Mouse (Mus musculus): Measurements from ENCODE around the gene Nae1.
"Not testable (repeated sequence)": the region's sequence is repeated elsewhere in the genome, so short reads cannot be mapped to it uniquely, and the experiment has no call there.

Gene Nae1

DNA sequence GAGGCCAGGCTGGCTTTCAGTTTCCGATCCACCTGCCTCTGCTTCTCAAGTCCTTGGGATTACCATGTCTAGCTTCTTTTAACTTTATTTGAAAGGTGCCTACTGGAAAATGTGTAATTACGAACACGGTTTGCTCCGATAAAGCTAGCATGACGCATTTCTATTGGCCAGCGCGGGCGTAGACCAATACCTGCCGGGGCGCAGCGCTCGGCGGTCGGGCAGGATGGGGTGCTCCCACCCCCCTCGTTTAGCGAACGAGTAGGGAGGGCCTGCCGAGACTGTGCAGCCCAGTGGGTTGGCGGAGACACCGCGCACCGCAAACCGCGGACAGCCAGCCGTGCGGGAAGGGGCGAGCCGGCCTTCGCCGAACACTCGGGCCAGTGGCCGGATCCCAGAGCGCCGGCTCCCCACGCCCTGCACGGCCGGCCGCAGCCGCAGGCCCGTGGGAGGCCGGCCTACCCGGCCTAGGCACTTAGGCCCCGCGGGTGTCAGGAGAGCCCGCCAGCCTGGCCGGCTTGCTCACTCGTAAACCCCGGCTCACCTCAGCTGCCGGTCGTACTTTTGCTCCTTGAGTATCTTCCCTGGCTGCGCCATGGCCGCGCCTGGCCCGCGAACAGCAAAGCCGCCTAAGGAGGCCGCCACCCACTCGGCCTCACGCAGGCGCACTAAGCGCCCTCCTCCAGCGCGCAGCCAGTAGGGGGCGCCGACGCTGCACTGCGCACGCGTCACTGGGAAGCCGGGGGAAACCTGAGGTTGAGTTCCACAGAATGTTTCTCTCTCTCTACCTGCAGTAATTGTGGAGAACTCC, at the start of gene Nae1, which contains the start of gene Car7:
Gene Nae1, minus strand, starts transcription at position 667 of the 808 bp plus-strand sequence.
Gene Car7, plus strand, starts transcription at position 719 of the 808 bp plus-strand sequence.
- peak; percentile 83 to 85 for DNase-seq

DNA sequence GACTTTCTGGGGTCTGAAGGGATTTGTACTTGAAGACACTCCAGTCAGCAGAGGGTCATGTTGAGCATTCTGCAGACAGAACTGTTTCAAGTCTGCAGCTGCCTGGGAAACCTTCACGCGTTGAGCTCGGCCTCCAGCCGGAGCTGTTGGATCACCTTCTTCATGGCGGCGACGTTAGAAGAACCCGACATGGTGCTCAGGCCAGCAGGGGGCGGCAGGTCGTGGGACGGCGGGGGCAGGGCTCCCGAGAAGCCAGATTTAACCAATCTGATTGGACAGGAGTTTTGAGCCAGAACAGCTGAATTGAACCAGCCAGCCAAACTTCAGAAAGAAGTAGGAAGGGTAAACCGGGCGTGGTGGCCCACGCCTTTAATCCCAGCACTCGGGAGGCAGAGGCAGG, 43.2 kb upstream of the Nae1 start:
- not testable (repeated sequence) for DNase-seq

DNA sequence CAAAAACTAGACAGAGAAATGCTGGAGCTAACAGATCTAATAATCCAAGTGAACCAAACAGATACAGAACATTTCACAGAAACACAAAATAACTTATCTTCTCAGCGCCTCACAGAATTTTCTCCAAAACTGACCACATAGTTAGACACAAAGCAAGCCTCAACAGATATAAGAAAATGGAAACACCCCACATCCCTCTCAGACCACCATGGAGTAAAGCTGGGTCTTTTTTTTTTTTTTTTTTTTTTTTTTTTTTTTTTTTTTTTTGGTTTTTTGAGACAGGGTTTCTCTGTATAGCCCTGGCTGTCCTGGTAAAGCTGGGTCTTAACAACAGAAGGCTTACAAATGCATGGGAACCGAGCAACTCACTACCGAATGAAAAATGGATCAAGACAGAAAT, 42.4 kb upstream of the Nae1 start:
- no peak for DNase-seq

DNA sequence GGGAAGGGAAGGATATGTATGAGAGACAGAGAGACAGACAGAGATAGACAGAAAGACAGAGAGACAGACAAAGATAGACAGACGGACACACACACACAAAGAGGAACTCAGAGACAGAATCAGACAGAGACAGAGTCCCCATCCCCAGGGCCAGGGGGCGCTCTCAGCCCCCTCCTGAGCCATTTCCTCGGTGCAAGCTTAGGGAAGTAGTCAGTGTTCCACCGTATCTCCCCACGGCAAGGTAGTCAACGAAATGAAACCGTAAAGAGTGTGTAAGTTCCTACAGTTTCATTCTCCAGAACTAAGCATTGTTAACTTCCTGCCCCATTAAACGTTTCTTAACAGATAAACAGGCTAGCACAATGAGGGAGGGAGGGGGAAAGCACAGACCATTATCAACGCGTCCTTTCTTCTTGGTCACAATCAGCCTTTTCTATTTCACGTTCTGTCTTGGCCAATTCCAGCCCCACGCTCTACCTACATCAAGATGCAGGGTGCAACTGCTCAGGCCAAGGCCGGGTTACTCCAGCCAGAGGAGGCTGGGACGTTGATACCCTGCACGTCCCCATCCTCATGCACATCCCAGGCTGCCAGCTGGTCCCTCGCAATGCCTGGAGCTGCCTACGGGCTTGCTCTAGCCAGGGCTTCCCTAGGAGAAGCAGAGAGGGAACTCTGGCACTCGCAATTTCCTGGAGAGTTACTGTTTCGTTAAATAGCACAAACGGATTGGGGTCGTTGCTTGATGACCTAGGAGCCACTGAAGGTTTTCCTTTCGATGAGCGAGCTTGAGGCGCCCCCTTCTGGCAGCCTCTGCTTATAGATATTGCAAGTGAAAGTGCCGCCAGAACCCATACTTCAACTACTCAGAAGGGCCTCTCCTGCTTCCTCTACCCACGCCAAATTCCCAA, 36.3 kb upstream of the Nae1 start:
- peak; percentile 58 to 68 for DNase-seq

DNA sequence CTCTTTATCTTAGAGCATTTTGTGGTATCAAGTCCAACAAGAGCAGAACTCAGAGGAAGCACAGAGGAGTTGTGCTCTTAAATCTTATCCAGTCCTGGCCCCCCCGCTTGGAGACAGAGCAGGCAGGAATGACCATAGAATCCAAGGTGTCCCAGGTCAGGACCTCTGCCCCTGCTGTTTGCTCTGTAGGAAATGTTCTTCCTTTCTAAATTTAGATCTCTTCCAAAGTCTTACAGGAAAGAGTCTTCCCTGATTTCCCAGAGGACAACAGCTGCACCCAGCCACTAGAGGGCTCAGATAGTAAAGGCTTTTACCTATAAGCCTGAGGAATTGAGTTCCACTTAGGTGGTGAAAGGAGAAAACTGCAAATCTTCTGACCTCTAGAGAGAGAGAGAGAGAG, 35.1 kb upstream of the Nae1 start:
- DNase-seq = no peak

DNA sequence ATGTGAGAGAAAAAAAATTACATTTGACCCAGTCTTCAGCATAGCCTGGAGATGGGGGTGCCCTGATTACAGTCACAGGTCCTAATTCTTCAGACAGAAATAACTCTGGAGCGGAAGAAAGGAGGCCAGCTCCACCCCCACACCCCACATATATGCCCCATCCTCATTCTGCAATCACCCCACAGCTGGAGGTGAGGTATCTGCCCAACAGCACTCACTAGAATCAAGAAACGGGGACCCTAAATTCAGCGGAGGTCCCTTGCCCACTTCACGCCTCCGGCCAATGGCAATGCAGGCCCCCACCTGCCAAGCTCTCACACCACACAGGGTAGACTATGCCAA, 31.0 kb upstream of the Nae1 start:
- no peak for DNase-seq

DNA sequence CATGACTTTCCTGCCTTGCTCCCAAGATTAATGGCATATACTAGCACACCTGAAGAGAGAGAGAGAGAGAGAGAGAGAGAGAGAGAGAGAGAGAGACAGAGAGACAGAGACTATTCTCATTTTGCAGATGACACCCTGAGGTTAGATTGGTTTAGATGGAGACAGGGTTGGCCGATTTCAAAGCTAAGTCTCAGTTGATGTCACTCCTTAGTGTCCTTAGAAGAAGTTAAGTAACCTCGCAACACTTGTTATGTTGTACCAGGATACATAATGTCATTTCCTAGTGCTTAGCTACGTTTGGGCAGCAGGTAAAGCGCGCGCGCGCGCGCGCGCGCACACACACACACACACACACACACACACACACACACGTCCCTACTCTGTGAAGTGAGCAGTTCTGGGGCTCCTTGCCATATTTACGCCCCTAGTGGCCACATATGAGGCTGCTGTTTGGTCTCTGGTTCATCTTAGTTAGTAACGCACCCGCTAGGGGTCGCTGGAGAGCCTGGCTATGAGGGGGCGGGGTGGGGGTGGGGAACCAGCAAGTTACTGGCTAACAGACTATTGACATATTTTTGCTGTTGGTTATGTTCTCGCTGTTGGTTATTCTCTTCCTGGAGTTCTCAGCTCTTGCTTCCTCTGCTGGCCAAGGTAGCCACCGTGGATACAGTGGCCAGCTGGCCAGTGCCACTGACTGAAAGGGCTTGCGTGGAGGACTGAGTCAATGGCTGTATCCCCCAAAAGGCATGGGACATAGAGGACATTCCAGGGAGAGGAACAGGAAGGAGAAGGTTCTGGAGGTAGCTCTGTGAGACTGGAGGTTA, 30.4 kb upstream of the Nae1 start:
- DNase-seq = peak; percentile 54 to 63

DNA sequence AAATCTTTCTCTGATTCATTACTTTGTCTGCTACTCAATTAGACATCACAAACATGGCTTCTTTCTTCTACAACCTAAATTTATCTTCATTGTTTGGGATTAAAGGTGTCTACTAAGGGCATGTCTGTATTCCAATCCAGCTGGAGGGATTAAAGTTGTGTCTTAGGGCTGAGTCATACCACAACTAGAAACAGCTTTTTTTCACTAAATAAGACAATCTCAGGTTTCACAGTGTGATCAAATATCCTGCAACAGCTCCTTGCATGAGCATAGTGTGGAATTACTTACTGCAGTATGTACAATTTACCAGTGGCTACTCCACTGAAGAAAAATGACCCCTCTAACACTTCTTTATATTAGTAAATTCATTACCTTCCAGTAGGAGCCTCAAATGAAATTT, 26.3 kb upstream of the Nae1 start:
- no peak for DNase-seq

DNA sequence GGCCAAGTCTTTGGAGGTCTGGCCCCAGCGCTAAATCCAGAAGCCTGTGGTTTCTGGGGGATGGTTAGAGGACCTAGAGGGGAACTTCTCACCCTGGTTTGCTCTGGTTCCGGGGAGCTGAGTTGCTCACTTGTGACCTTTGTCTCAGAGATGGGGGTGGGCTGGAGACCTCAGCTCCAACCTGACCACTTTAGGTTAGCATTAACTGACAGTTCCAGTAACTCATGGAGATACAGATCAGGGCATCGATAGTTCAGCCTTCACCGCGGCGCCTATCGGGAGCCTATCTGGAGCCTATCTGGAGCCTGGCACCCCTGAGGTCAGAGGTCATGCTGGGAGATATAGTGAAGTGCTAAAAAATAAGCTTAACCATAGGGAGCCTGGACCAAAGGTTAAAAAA, 22.8 kb upstream of the Nae1 start:
- no peak for DNase-seq

DNA sequence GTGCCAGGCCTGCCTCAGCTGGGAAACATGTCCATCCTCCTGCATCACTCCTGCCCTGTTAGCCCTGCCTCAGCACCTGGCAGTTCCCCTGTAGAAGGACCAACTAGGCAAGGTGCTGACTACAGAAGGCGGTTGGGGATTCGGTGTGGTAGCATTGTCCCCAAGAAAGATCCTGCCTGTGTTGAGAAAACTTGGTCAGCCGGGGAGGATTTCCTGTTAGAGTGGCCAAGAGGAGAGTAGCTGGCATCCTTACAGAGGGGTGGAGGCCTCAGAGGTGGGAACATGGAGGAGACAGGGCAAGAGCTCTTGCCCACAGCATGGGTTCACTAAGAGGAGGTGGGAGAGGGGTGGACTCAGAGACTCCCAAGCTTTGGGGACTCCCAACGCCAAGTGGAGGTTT, 20.8 kb upstream of the Nae1 start:
- DNase-seq = no peak

DNA sequence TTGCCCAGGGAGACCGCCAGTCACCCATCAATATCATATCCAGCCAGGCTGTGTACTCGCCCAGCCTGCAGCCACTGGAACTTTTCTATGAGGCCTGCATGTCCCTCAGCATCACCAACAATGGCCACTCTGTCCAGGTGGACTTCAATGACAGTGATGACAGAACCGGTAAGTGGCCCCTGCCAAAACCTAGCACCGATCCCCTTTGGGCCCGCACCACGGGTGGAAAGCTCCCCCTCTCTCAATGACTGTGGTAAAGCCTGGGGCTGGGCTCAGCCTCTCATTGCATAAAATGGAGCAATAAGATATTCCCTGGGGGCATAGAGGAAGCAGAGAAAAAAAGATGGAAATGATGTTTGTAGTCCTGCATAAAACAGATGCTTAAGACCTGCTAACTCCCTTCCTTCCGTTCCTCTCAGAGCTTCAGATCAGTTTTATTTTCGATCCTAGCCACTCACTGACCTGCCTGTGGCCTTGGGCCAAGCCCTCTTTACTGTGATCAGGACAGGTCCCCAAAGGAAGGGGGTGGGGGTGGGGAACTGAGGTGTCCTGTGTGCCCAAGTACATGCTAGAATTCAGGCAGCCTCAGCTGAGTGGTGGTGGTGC, 9.1 kb upstream of the Nae1 start:
- no peak for DNase-seq

DNA sequence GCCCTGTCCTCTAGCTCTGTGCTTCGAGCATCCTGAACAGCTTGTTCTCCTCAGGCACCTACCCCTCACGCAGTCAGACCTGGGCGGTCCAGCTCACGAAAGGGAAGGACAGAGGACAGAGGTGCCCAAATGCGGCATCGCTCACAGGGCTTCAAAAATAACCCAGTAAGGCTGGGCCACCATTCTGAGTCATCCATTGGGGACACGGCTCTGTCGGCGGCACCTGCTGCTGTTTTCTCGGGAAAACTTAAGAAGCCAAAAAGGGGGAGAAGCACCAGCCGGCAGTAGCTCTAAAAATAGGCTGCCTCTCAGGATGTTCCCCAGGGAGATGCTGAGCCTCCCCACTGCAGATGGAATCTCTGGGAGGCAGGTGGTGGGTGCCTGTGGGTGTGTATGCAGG, 7.7 kb upstream of the Nae1 start:
- DNase-seq = no peak

DNA sequence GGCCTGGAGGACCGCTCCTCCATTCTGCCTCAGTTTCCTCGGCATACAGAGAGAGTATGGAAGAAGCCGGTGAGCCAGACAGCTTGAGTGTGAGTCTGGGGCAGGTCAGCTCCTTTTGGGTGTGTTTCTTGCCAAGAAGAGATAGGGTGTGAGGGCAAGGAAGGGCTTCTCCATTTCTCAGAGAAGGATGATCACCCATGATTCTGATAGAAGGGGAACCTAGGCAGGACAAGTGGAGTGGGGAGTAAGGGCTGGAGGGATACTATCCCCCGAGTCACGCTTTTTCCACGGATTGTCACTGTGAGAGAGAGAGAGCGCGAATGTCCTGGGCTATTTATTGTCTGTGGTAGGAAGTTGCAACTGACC, 7.1 kb upstream of the Nae1 start:
- DNase-seq = no peak

DNA sequence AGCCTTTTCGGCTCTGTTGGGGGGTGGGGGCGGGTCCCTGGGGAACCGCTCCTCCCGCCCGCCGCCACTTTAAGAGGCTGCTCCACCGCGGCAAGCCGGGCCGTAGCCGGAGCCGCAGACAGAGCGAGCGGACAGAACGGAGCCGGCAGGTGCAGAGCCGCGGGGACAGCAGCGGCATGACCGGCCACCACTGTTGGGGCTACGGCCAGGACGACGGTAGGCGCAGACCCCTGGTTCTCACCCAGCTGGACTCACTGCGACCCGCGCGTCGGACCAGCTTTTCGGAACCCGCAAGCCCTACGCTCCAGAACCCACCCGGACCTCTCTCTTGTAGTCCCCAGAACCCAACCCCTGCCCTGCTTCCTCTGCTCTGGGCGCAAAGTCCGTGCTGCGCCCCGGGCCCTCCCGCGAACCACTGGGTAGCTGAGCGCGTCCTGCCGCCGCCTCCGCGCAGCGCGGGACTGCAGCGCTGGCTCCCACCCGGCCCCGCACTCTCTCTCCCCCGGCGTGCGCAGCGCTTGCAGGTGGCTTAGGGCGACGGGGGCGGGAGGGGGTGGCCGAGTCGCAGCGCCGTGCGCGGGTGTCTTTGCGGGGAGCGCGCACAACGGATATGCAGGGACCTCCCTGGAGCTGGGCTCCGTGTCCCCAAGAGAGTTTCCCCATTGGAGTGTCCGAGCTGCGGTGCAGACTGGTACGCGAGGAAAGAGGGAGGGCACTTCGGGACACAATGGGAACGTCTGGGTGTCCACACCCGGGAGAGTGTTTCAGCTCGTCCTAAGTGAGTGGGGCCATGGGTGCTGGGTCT, 6.5 kb upstream of the Nae1 start:
- no peak for DNase-seq

DNA sequence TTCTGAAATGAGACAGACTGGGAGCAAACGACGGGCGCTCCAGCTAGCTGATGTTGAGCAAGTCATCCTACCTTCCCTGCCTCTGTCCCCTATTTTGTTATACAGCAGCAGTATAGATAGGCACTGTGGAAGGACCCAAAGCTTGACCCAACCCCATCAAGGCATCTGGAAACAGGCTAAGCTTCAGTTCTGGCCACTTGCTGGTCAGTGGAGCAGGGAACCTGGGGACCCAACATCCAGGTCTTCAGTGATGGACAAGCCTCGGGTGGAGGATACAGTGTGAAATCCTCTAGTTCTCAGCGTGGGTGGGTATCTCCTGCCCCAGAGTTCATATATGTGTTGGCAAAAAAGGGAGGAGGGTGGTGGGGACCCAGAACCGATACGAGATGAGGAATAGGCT, 5.8 kb upstream of the Nae1 start:
- no peak for DNase-seq

DNA sequence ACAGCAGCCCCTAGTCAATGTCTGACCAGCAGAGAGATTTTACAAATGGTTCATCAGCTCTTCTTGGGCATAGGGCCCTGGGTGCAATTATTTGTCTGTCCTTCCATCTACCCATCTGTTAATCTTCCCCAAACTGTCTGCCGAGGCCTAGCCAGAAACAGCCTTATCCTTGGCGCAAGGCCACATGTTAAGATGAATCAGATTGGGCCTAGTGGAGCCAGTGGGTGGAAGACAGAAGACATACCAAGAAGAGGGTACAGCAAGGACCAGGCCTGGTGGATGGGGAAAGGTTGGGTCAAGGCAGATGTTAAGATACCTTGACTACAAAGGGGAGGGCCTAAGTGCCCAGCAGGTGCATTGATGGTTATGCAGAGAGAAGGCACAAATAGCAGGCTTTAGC, 5.1 kb upstream of the Nae1 start:
- DNase-seq = no peak

DNA sequence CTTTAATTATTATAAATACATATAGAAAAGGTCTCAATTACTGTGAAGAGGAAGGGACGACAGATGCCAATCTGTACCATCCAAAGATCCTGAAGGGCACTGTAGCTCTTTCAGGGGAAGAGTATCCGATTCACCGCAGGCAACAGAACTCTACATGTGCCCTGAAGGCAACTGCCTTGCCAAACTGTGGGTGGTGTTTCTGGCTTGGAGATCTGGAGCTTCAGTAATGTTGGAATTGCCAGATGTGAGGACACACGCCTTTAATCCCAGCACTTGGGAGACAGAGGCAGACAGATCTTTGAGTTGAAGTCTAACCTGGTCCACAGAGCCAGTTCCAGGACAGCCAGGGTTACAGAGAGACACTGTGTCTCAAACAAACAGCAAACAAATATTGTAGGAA, 4.5 kb upstream of the Nae1 start:
- DNase-seq = no peak

DNA sequence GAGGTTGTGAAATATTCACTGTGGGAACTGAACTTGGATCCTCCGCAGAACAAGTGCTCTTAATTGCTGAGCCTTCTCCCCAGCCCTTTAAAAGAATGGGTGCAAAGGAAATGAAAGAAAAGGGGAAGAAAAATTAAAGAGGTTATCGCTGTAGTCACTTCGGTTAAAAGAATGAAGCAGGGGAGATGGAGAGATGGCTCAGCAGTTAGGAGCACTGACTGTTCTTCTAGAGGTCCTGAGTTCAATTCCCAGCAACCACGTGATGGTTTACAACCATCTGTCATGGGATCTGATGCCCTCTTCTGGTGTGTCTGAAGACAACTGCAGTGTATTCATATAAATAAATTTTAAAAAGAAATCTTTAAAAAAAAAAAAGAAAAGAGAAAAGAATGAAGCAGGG, 1.6 kb upstream of the Nae1 start:
- no peak for DNase-seq

DNA sequence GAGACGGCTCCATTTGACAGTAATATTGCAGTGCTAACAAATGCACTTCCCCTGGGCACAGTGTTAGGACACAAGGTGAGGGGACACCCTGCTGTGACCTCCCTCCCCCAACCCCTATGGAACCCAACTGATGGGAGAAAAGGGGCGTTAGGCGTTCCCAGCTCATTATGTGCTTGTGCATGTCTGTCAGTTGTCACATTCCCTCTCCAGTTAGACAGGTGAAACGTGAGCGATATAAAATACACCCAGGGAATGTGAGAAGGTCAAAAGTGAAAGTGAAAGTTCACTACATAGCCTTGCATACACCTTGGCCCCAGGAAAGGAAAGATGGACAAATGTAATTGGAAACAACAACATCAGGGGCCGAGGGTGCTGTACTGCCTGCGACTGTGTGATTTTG, 941 bp upstream of the Nae1 start:
- no peak for DNase-seq

DNA sequence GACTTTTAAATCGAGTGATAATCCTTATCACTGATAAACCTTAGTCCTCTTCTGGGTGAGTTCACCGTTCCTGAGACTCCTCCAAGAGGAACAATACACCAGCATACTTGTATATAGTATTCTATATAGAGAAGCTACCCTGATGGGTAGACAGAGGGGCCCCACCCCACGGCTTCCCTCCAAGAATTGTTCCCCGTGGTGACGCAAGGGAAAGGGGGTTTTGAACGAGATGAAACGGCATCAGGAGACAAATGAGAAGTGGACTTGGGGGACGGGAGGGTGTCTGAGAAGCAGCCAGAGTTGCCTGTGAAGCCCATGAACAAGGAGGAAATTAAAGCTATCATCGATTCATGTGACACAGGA, 323 bp upstream of the Nae1 start:
- DNase-seq = peak in 1 of 2 experiments; percentile 27

DNA sequence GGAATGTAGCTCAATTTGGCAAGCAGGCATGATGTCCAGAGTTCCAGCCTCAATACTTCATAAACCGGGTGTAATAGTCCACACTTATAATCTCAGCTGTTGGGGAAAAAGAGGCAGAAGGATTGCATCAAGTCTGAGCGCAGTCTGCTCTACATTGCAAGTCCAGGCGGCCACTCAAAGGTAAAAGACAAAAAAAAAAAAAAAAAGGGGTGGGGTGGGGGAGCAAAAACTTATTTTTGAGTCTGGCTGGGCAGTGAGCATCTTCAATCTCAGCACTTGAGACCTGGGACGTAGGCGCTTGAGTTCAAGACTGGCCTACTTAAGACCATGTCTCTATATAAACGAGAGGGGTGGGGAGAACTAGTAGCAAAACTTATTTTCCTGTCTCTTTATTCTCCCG, 886 bp downstream of the Nae1 start:
- no peak for DNase-seq

DNA sequence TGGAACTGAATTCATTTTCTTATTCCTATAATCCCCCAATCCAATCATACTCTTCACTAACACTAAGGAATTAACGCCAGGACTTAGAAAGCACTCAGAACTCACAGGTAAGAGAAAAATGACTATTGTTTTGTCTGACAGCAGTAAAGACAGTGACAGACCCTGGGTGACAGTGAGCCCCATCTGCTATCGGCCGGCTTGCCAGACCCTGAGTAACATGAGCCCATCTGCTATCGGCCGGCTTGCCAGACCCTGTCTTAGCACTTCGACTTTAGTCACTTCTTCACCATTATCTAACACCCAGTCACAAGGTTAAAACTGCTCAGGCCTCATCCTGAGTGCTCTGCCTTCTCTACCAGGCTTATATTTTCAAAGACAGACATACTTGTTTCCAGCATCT, 4.8 kb downstream of the Nae1 start:
- no peak for DNase-seq
